Mouse (Mus musculus): ENCODE results near the gene Ninj2. TPM values are rescaled to one million over a fixed set of nuclear protein-coding genes. Genes with fewer than 3 reads are reported as not detected.
A peak's percentile ranks its signal among the peaks of the same experiment; 100 is the strongest.

Gene Ninj2
- polyA plus RNA-seq (2012; rRNA removed) (1.9 and 2.8 TPM in 2 replicates), polyA plus RNA-seq (2014; fragmentation: Nextera tagmentation; extraction: Ambion mirVana) (1.3 and 1.7 TPM in 2 replicates)

GRCm38 (mm10) chr6:120093100-120093499 lies at the start of gene Ninj2:
Ninj2 (plus strand) TSS chr6:120093350.
- Histone ChIP-seq H3K4me3 (replicated peaks; ENCODE audit: low read length) (no peak within 1 kb of the TSS), H3K27ac (replicated peaks; ENCODE audit: low read depth, low read length) (peak within 1 kb of the TSS; percentile 58), H3K27me3 (ENCODE audit: control insufficient read depth, insufficient read depth, low read length) (no peaks in the 10 kb centered on the region), H3K4me2 (replicated peaks; ENCODE audit: low read depth, low read length, severe bottlenecking) (no peak within 1 kb of the TSS), H3K36me3 (ENCODE audit: control insufficient read depth, insufficient read depth, low read length) (no peaks in the 10 kb centered on the region), H3K9me3 (ENCODE audit: control insufficient read depth, low read length) (no peaks in the 10 kb centered on the region), H3K4me1 (ENCODE audit: control insufficient read depth, insufficient read depth, low read length) (peaks cover 8% of the 10 kb centered on the region; the same call in 1 of the 2 replicates), H3K9ac (ENCODE audit: low read depth, low read length, severe bottlenecking) (no peak within 1 kb of the TSS)
- ATAC-seq (ENCODE audit: low FRiP score, low read depth) (no peak), DNase-seq (ENCODE audit: low spot score) (no peak)
- TF ChIP-seq POLR2A (IDR thresholded peaks at IDR 0.05; ENCODE audit: borderline replicate concordance, extremely low read depth, insufficient read depth, insufficient read length) = no peak
- WGBS = 63% methylated on average over 11 of the region's 11 CpGs

GRCm38 (mm10) chr6:120045406-120045805 lies 47.7 kb upstream of the Ninj2 start:
- 51% methylated on average over 4 of the region's 4 CpGs for WGBS
- Histone ChIP-seq H3K9me3 (ENCODE audit: control insufficient read depth, low read length) (no peaks in the 10 kb centered on the region), H3K4me3 (replicated peaks; ENCODE audit: low read length) (no peak overlapping the region), H3K27ac (replicated peaks; ENCODE audit: low read depth, low read length) (no peak overlapping the region), H3K27me3 (ENCODE audit: control insufficient read depth, insufficient read depth, low read length) (no peaks in the 10 kb centered on the region), H3K4me1 (ENCODE audit: control insufficient read depth, insufficient read depth, low read length) (no peaks in the 10 kb centered on the region), H3K36me3 (ENCODE audit: control insufficient read depth, insufficient read depth, low read length) (no peaks in the 10 kb centered on the region), H3K9ac (ENCODE audit: low read depth, low read length, severe bottlenecking) (no peak overlapping the region), H3K4me2 (replicated peaks; ENCODE audit: low read depth, low read length, severe bottlenecking) (no peak overlapping the region)
- no peak for ATAC-seq (ENCODE audit: low FRiP score, low read depth)
- no peak for DNase-seq (ENCODE audit: low spot score)
- no peak for TF ChIP-seq POLR2A (IDR thresholded peaks at IDR 0.05; ENCODE audit: borderline replicate concordance, extremely low read depth, insufficient read depth, insufficient read length)

- Histone ChIP-seq H3K4me2 (replicated peaks; ENCODE audit: low read depth, low read length, severe bottlenecking) (no peak overlapping the region), H3K27ac (replicated peaks; ENCODE audit: low read depth, low read length) (no peak overlapping the region), H3K9me3 (ENCODE audit: control insufficient read depth, low read length) (no peaks in the 10 kb centered on the region), H3K9ac (ENCODE audit: low read depth, low read length, severe bottlenecking) (no peak overlapping the region), H3K27me3 (ENCODE audit: control insufficient read depth, insufficient read depth, low read length) (no peaks in the 10 kb centered on the region), H3K4me1 (ENCODE audit: control insufficient read depth, insufficient read depth, low read length) (no peaks in the 10 kb centered on the region), H3K36me3 (ENCODE audit: control insufficient read depth, insufficient read depth, low read length) (no peaks in the 10 kb centered on the region), H3K4me3 (replicated peaks; ENCODE audit: low read length) (no peak overlapping the region)
- DNase-seq (ENCODE audit: low spot score) = no peak
- WGBS = 73% methylated on average over 7 of the region's 7 CpGs
- no peak for ATAC-seq (ENCODE audit: low FRiP score, low read depth)
- no peak for TF ChIP-seq POLR2A (IDR thresholded peaks at IDR 0.05; ENCODE audit: borderline replicate concordance, extremely low read depth, insufficient read depth, insufficient read length)
Observed at GRCm38 (mm10) chr6:120047705-120048292, 45.4 kb upstream of the Ninj2 start.

- no peaks in the 10 kb centered on the region for H3K4me1 ChIP-seq (ENCODE audit: control insufficient read depth, insufficient read depth, low read length)
- 83% methylated on average over 6 of the region's 6 CpGs for WGBS
- no peak for TF ChIP-seq POLR2A (IDR thresholded peaks at IDR 0.05; ENCODE audit: borderline replicate concordance, extremely low read depth, insufficient read depth, insufficient read length)
- DNase-seq (ENCODE audit: low spot score) (no peak), ATAC-seq (ENCODE audit: low FRiP score, low read depth) (no peak)
- no peaks in the 10 kb centered on the region for H3K27me3 ChIP-seq (ENCODE audit: control insufficient read depth, insufficient read depth, low read length)
- H3K36me3 ChIP-seq (ENCODE audit: control insufficient read depth, insufficient read depth, low read length) = no peaks in the 10 kb centered on the region
- H3K4me2 ChIP-seq (replicated peaks; ENCODE audit: low read depth, low read length, severe bottlenecking) = no peak overlapping the region
- H3K9me3 ChIP-seq (ENCODE audit: control insufficient read depth, low read length) = no peaks in the 10 kb centered on the region
- no peak overlapping the region for H3K4me3 ChIP-seq (replicated peaks; ENCODE audit: low read length)
- no peak overlapping the region for H3K9ac ChIP-seq (ENCODE audit: low read depth, low read length, severe bottlenecking)
- H3K27ac ChIP-seq (replicated peaks; ENCODE audit: low read depth, low read length) = no peak overlapping the region
Observed at GRCm38 (mm10) chr6:120054412-120054811, 38.7 kb upstream of the Ninj2 start.

GRCm38 (mm10) chr6:120055666-120056540 lies 37.2 kb upstream of the Ninj2 start:
- H3K36me3 ChIP-seq (ENCODE audit: control insufficient read depth, insufficient read depth, low read length) = no peaks in the 10 kb centered on the region
- no peaks in the 10 kb centered on the region for H3K9me3 ChIP-seq (ENCODE audit: control insufficient read depth, low read length)
- no peak overlapping the region for H3K4me3 ChIP-seq (replicated peaks; ENCODE audit: low read length)
- no peak for DNase-seq (ENCODE audit: low spot score)
- H3K27me3 ChIP-seq (ENCODE audit: control insufficient read depth, insufficient read depth, low read length) = no peaks in the 10 kb centered on the region
- no peak for TF ChIP-seq POLR2A (IDR thresholded peaks at IDR 0.05; ENCODE audit: borderline replicate concordance, extremely low read depth, insufficient read depth, insufficient read length)
- H3K27ac ChIP-seq (replicated peaks; ENCODE audit: low read depth, low read length) = no peak overlapping the region; the same call in 1 of the 2 replicates
- no peak overlapping the region for H3K9ac ChIP-seq (ENCODE audit: low read depth, low read length, severe bottlenecking)
- no peak overlapping the region for H3K4me2 ChIP-seq (replicated peaks; ENCODE audit: low read depth, low read length, severe bottlenecking)
- no peak for ATAC-seq (ENCODE audit: low FRiP score, low read depth)
- H3K4me1 ChIP-seq (ENCODE audit: control insufficient read depth, insufficient read depth, low read length) = no peaks in the 10 kb centered on the region
- WGBS = 61% methylated on average over 2 of the region's 2 CpGs

Data from limb, embryonic 14.5 days (tissue).